Mouse (Mus musculus) CD4-positive, CD25-positive, alpha-beta regulatory T cell, adult 2 months (primary cell): ENCODE measurements around the gene Phactr1.

Experiments
- DNase-seq: peaks from one replicate; pipeline ENCODE4 v3.0.0-alpha.2; 2012; ENCODE audit warnings: low read depth, low spot score

The Phactr1 gene

GRCm38 (mm10) chr13:42867026-42867425, 186.6 kb downstream of the Phactr1 start:
- DNase-seq, result no peak

GRCm38 (mm10) chr13:42872125-42872524, 191.7 kb downstream of the Phactr1 start:
- DNase-seq, result no peak

- DNase-seq, result no peak
Measured at GRCm38 (mm10) chr13:42878346-42878745, 197.9 kb downstream of the Phactr1 start.

- peak; percentile 1 for DNase-seq
Measured at GRCm38 (mm10) chr13:42884033-42884724, 203.8 kb downstream of the Phactr1 start.

- no peak for DNase-seq
Measured at GRCm38 (mm10) chr13:42884725-42885115, 204.3 kb downstream of the Phactr1 start.

- DNase-seq, result no peak
Measured at GRCm38 (mm10) chr13:42887701-42888100, 207.3 kb downstream of the Phactr1 start.

- DNase-seq, result no peak
Measured at GRCm38 (mm10) chr13:42889516-42890474, 209.4 kb downstream of the Phactr1 start.

- DNase-seq, result no peak
Measured at GRCm38 (mm10) chr13:42890651-42891050, 210.2 kb downstream of the Phactr1 start.

GRCm38 (mm10) chr13:42894016-42894415, 213.6 kb downstream of the Phactr1 start:
- DNase-seq, result no peak

GRCm38 (mm10) chr13:42894598-42894997, 214.2 kb downstream of the Phactr1 start:
- no peak for DNase-seq

GRCm38 (mm10) chr13:42895980-42896379, 215.6 kb downstream of the Phactr1 start:
- DNase-seq, result no peak

- DNase-seq, result no peak
Measured at GRCm38 (mm10) chr13:42899611-42900010, 219.2 kb downstream of the Phactr1 start.

- no peak for DNase-seq
Measured at GRCm38 (mm10) chr13:42901837-42902236, 221.4 kb downstream of the Phactr1 start.

- no peak for DNase-seq
Measured at GRCm38 (mm10) chr13:42902859-42903258, 222.4 kb downstream of the Phactr1 start.

- no peak for DNase-seq
Measured at GRCm38 (mm10) chr13:42905818-42906217, 225.4 kb downstream of the Phactr1 start.

GRCm38 (mm10) chr13:42906990-42907389, 226.6 kb downstream of the Phactr1 start:
- DNase-seq, result no peak

GRCm38 (mm10) chr13:42915081-42915480, 234.7 kb downstream of the Phactr1 start:
- DNase-seq, result no peak

GRCm38 (mm10) chr13:42915851-42916193, 235.4 kb downstream of the Phactr1 start:
- no peak for DNase-seq

GRCm38 (mm10) chr13:42916194-42917033, 236.0 kb downstream of the Phactr1 start:
- no peak for DNase-seq

- DNase-seq, result no peak
Measured at GRCm38 (mm10) chr13:42917251-42917650, 236.8 kb downstream of the Phactr1 start.

GRCm38 (mm10) chr13:42920062-42920461, 239.6 kb downstream of the Phactr1 start:
- no peak for DNase-seq
